Mouse (Mus musculus) heart, adult 2 months (tissue): ENCODE data around the gene Tbxas1.

Experiments
- CTCF ChIP-seq: fragments of 200-600 bp; IDR thresholded peaks from 2 replicates; pipeline ENCODE4 v1.8.1; 2022; ENCODE audit warnings: antibody characterized with exemption, mild to moderate bottlenecking, moderate library complexity
- EP300 ChIP-seq: fragments of 200-500 bp; IDR thresholded peaks from 2 replicates; pipeline ENCODE4 v1.6.1; 2011; ENCODE audit warnings: low read depth, low read length, control low read depth; ENCODE audit not compliant: insufficient read depth

DNA sequence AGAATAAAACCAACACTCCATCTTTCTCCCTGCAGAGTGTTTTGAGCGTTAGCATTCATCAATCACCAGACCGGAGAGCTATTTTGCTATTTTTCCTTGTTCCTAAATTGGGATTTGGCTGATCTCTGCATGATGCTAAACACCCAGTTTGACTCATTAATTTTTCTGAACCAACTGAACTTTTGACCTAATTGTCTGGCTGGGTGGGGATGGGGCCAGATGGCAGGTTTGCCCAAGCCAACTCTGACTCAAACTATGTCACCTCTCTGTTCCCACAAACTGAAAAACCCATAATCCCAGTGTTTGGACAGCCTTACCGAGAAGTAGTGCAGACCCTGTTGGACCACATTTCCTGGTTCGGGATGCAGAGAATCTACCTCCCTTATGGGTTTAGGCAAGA, 72.1 kb downstream of the Tbxas1 start:
- TF ChIP-seq CTCF = no peak
- no peak for TF ChIP-seq EP300
